Mouse (Mus musculus) urinary bladder, postnatal 10 days (tissue): Measurements from ENCODE around the gene Atox1.
"Not testable (repeated sequence)": the region's sequence is repeated elsewhere in the genome, so short reads cannot be mapped to it uniquely, and the experiment has no call there.

Source experiments
- DNase-seq: peaks from one replicate; pipeline ENCODE4 v3.0.0; 2022; ENCODE audit warnings: low spot score

Atox1 gene

DNA sequence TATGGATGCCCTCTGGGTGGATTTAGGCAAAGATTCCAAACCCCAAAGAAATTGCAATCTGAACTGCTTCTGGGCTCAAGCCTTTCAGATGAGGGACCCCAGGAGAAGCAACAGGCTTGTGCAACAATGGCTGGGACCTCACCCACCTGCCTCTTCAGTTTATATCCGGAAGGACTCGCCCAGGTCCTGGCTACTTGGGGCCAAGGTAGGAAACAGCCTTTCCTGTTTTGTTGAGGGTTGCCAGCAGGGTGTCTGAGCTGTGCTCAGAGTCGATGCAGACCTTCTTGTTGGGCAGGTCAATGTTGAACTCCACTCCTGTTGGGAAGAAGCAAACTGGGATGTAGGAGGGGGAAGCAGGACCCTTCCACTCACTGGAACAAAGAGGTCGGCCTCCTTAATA lies 10.7 kb downstream of the Atox1 start:
- no peak for DNase-seq

DNA sequence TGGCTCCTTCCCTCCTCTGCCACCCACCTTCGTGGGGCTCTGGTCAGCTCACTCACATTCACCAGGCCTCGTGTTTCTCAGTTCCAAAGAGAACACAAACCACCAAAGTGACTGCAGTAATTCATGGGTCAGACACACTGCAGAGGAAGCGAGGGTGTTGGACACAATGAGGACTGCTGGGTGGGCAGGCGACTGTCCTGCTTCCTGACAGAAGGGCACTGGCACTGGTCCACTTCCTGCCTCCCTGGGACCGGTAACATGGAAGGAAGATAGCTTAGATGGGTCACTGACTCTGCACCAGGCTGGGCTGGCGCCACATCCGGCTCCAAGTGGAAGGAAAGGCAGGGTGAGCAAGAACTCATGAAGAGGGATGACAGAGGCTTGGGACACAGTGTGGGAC lies 11.5 kb downstream of the Atox1 start:
- no peak for DNase-seq

DNA sequence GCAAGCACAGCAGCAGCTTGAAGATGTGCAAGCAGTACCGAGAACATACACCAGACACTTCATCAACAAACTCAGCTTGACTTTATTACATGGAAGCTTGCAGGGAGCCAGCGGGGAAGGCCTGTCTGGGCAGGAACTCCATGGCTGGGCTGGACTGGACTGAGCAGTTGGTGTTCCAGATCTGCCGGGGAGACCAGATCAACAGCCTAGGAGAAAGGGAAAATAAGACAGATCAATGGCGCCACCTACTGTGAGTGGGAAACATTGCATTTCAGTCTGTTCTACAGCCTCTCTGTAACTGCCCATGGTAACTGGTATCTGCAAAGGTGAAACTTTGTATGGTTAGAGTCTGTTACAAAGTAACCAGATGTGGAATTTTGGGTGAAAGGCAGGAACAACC lies 14.5 kb downstream of the Atox1 start:
- peak; percentile 65 for DNase-seq

DNA sequence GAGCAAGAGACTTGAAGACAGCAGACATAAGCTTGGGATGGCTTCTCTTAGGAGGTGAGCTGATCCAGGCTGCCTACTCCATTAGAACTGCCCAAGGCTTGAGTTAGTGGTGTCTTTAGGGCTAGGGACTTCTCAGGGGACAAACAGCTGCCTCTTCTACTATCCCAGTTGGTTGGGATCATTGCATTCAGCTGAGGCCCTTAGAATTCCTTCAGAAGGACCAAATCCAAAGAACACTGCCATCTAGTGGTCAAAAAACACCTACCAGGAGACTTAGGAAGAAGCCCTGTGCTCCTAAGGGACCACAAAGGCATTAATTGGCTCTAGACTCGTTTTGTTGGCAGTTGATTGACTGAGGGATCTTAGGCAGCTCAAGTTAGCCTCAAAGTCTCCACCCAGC lies 16.3 kb downstream of the Atox1 start:
- DNase-seq = no peak

DNA sequence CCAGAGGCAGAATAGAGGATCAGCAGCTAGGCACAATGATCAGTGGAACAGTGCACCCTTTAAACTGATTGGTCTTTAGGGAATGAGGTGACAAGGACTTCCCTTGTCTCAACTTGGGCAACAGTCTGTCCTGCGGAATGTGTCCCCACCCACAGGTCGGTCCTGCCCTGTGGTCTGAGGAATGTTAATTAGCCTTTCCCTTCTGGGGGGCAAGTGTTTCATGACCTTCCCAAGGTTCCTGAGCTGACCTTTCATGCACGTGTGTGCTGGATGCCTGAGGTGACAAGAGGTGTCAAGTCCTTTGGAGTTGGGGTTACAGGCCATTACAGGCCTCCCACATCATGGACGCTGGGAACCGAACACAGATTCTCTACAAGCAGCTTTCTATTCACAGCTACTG lies 21.3 kb downstream of the Atox1 start:
- DNase-seq = no peak

DNA sequence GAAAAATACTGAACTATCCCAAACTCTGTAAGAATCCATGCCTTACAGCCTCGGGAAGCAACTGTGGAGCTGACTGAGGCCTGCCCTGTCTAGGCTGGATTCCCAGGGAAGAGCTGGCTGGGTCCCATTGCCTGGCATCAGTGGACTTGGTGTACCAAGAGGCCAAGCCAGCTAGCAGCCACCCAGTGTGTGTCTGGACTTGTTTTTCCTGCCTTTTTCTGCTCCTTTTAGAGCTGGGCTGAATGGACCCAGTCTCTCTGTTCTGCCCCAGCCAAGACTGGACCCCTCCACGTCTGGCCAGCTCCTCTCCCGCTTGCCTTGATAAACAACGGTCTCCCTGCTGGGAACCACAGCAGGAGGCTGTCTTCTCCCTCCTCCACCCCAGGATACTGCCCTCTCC lies 23.0 kb downstream of the Atox1 start:
- no peak for DNase-seq

DNA sequence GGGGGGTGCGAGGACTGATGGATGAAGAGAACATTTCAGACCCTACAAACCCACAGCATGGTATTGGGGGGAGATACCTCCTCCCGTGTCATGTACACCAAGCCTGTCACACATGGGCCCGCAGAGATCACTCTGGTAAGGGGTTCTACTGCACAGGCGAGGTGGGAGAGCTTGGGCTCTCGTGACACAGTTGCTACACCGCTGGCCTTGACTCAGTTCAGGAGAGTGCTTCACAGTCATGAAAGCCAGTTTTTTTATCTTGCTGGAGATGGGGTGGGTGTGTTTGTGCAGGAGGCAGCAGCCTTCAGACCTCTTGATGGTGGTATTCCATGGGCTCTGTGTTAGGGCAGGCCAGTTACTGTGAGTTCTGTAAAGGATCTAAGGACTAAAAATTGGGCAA lies 24.9 kb downstream of the Atox1 start:
- no peak for DNase-seq

DNA sequence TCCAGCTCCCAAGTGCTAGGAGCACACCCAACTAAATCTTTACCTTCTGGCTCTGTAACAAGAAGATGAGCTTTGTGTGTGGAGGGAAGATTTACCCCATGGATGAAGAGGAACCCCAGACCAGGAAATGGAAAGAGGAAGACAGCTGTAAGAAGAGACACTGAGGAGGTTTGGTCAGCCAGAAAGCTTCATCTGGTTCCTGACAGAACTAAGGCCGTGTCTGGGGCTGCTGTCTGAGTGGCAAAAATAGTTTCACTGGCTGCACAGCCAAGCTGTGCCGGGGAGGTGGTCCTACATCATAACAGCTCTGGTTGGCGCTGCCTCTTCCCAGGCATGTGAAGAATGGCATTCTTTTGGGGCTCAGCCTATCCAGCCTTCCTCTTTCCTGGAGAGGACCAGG lies 28.1 kb downstream of the Atox1 start:
- DNase-seq = no peak

DNA sequence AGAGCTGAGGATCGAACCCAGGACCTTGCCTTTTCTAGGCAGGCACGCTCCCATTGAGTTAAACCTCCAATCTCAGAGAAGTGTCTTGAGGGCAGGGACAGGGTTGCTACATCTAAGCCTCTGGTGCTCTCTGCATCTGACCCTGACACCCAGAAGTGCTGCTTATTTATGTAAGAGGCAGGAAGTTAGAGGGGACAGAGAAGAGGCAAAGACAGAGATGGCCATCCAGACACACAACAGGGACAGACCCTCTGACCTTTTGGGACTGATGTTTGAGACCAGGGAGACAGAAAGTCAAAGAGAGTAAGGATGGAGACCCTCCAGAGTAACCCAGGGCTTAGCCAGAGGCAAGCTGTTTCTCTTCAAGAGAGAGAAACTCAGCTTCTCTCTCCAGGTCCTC lies 31.1 kb downstream of the Atox1 start:
- no peak for DNase-seq

DNA sequence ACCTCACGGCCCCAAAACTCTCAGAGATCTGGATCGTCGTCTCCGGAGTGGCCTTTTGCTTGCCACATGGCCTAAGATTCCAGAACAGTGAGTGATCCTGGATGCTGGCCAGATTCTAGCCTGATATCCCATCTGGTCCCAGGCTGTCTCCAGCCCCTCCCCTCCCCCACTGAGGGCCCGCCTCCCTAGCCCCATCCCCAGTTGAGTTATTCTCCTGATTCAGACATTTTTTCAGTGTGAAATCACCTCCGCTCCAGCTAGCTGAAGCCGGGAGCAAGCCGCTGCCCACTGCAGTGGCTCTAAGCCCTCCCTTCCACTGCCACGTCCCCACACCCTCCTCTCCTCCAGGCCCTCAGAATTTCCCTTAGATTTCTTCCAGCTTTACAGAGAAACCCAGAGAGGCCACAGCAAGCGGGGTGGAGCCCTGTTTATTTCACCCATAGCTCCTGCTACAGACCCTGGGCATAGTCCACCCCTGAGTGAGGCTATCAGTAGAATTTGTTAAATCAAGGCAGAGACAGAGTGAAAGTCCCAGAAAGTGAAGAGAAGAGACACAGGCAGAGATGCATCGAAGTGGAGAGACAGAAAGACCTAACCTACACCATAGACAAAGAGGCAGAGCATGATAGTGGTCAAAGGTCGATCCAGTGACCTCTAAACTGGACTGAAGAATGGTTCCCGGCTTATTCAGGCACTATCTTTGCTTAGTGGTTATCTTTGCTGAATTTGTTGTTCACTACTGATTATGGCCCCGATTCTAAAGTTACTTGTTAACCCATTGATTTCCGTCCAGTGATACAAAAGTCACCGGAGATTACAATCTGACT lies 32.6 kb downstream of the Atox1 start:
- peak; percentile 59 for DNase-seq

DNA sequence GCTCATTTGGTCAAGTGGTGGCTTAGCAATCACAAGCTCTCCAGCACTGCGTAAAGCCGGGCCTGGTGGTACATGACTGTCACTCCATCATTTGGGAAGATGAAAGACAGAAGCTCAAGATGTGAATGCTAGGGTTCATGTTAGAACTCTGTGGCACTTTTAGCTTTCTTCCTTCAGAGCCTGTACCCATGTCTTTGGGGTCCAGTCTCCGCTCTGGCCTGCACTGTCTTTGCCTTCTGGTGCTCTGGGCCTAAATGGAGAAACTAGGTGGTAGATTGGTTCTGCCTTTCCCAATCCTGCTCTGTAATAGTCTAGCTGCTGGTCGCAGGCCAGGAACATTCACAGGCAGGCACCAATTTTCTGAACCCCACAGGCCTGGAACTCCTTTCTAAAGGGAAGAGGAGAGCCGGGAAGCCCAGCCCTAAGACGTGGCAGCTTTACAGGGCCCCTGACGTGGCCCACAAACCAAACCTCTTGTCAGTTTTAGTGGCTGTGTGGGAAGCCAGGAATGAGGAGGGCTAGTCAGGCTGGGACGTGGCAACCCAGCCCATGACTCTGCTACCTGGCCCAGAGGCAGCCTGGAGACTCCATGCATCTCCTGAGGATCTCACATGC lies 36.2 kb downstream of the Atox1 start:
- DNase-seq = no peak

DNA sequence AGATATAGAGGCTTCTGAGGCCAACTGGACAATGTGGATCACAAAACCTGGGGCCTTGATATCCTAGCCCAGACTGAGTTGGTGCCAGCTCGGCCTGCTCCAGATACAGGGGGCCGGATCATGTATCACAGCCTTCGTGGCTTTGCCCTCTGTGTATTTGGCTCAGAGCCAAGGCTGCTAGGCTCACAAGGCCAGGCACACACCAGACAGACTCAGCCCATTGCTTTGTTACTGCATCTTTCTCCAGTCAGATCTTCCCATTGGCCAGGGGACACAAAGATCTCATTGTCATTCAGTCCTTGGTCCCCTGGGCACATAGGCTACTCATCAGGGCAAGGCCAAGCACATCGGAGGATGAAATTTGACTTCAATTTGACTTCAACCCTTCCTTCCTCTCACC lies 37.3 kb downstream of the Atox1 start:
- no peak for DNase-seq

DNA sequence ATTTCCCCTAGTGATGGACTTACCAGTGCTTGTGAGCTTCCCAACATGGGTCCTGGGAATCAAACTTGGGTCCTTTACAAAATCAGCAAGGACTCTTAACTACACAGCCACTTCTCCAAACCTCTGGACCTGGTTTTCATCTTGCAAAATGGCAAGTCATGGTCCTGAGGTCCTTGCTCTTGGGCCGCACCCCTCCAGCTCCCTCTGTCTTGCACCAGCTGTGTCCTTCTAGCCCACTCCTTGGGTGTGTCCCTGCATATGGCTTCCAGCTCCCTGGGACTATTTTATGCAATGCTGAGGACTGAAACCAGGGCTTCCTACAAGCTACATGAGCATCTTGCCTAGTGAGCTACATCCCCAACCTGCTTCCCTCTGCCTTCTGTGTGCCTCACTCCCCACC lies 38.1 kb downstream of the Atox1 start, which contains the start of gene Sparc:
Sparc (minus strand) TSS at position 206 of the 400 bp plus-strand sequence.
- DNase-seq = no peak

DNA sequence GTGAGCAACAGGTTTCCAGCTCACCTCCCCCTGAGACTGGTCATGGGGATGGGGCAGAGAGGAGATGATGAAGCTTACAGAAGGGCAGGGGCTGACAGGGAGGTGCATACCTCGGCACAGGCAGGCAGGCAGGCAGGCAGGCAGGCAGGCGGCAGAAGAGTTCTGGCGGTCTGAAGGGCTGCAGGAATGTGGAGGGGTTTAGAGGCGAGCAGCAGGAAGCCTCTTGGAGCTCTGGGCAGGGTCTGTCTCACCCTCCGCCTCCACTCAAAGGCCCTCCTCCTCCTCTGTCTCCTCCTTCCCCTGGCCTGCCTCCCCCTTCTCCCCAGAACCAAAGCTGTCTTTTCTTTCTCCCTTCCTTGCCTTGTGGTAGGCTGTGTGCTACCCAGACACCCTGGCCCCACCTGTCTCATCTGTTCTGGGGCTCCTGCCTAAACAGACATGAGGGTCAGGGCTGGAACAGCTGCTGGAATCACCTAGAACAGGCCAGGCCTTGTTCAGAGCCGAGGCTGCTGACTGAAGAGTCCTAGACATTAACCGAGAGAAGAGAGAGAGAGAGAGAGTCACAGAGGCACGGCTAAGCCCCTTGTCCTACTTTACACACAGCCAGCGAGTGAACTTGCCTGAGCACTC lies 41.2 kb downstream of the Atox1 start:
- DNase-seq = no peak

DNA sequence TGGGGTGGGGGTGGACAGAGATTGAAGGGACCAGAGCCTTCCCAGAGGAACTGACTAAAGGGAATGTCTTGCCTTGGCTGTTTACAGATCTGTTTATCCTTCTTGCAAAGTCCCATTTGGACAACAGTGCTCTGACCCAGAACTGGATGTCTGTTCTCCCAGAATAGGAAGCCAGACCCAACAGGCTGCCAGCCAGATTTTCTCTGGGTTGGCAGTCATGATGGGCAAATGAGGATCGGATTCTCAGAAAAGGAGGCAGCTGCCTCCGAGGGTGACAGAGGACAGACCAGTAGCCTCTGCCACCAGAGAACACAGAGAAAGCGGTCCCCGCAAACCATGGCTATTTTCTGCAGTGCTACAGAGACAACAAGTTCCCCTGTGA lies 41.8 kb downstream of the Atox1 start:
- no peak for DNase-seq

DNA sequence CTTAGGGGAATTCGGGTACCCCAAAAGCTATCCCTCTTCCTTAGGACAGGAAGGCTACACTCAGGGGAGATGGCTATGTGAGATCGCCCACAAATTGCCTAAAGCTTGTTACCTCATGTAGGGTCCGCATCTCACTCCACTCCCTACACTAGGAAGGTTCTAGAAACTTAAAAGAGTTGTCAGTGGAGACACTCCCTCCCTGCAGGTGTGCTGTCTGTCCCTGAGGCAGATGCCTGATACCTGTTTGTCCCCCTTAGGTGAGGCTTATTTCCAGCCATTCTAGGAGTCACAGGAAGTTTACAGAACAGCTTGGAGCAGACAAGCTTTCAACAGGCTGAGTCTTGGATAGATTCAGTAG lies 42.4 kb downstream of the Atox1 start:
- DNase-seq = no peak

DNA sequence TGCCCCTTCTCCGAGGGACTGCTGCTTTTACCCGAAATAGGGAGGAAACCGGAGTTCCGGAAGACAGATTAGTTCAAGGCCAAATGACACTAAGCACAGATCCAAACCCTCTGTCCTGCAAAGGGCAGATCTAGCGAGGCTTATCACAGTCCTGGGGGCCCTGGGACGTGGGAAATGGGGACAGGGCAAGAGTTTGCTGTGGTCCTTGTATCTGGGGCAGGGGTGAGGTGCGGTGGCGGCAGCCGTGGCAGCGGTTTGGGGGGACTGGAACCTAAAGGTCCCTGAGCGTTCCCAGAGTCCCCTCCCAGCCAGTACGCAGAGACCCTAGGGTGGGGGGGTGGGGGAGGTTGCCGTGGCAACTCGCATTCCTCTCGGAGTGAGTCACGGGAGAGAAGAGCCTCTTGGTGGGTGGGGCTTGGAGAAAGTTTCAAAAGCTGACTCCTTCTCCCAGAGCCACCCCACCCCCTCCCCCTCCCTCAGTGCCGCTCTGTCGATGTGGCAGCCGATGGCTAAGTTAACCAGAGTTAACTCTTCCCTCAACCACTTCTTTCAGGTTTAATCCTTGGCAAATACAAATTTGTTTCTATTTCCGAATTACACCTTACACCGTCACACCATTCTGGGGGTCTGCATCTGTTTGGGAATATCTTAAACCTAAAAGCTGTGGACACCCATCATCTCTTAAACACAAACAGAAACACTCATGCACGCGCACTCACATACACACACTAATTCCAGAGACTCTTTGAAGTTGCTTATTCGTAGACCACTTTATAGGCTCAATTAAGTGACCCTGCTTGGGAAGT lies 42.9 kb downstream of the Atox1 start:
- no peak for DNase-seq

DNA sequence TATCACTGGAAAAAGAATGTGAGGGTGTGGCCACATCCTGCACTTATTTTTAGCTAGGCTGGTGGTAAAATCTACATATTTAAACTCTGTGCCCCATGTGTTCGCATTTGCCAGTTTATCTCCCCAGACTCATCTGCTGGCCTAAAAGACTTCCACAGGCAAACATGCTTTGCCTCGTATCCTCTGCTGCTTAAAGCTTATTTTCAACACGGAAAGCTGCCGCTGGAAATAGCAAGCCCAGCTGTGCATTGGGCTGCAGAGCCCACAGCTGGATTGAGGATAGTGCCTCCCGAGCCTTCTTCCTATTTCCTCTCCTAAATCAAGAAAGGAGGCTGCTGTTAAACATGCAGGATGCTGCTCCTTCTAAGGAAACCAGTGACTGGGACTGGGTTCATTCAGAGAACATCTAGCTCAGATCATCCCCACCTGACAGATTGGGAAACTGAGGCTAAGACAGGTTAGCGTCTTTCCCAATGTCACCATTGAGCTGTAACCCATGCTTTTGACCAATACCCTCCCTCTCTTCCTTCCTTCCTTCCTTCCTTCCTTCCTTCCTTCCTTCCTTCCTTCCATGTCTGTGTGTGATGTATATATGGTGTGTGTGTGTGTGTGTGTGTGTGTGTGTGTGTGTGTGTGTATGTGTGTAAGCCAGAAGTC lies 44.3 kb downstream of the Atox1 start:
- DNase-seq = no peak

DNA sequence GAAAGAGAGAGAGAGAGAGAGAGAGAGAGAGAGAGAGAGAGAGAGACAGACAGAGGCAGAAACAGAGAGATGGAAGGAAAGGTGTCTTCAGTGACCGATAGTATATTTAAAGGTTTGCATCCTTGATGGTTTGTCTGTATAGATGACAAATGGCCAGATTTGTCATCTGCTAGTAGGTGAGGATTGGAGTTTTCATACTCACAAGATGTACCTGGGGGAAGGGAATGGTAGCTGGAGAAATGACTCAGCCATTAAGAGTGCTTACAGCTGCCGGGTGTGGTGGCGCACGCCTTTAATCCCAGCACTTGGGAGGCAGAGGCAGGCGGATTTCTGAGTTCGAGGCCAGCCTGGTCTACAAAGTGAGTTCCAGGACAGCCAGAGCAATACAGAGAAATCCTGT lies 45.3 kb downstream of the Atox1 start:
- not testable (repeated sequence) for DNase-seq

DNA sequence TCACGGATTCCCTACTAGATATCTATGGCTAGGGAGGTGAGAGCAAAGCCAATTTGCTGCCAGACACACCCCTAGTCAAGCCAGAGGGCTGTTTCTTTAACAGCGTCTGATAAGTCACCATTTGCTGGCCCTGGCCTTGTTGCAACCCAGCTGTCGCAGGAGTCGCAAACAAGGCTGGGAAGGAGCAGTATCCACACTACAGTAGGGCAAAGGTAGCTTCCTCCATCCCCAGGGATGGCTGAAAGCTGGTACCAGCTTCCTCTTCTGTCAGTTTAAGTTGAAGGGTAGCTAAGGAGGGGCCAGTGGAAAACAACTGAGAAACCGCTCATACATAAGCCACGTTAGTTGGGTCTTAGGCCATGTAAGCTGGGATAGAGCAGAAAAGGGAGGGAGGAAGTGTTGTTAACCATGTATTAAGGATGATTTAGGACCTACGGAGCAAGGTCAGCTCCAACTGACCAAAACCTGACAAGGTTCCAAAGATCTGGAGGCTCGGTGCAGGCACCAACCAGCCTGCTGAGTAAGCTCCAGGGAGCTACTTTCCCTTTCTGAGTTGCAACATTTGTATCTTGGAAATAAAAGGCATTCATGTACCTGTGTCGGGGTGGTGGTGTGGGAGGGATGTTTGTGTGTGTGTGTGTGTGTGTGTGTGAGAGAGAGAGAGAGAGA lies 45.9 kb downstream of the Atox1 start:
- no peak for DNase-seq

DNA sequence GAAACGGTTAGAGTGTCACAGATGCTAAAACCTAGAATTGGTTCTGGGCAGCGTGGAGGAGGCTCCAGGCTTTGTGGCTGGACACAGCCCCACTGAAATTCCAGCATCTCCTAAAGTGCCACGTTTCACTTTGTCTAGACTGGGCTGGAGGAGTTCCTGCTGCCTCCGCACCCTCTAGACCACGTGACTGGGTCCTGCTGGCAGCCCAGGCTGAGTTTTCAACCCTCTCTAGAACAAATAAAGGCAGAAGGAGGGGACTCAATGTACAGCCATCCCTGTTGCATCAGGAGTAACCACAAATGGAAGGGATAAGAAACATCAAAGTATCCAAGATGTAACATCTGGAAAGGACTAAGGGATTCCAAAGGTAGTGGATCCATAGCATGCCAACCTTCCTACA lies 46.7 kb downstream of the Atox1 start:
- no peak for DNase-seq

DNA sequence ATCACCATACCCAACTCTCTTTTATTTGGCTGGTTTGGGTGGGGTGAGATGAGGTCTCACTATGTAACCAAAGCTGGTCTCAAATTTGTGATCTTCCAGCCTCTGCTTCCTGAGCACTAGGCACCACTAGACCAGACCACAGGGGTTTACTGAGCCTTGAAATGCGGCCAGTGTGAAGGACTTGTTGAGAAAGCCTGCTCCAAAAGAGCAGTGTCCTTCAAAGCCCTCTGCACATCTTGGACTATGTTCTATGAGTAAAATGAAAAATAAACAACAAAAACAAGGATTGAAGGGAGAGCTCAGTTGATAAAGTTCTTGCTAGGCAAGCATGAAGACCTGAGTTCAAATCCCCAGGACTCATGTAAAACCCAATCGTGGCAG lies 47.6 kb downstream of the Atox1 start:
- DNase-seq = no peak
